Mouse (Mus musculus) CD8-positive naive resting alpha-beta T cell, adult 2 months (primary cell): Measurements from ENCODE around the gene Smc2.
"Not testable (repeated sequence)": the region's sequence is repeated elsewhere in the genome, so short reads cannot be mapped to it uniquely, and the experiment has no call there.

ENCODE experiments used
- DNase-seq, 2 experiments: peaks; one replicate each; pipeline ENCODE4 v3.0.0; 2022; ENCODE audit warnings: low read depth in 2 of 2, low spot score in 2 of 2

Gene Smc2

GRCm38 (mm10) chr4:52438886-52439664, at the start of gene Smc2:
Smc2 (plus strand) TSS chr4:52439243.
- DNase-seq, result peak; percentile 79 to 87

- DNase-seq, result no peak
Observed at GRCm38 (mm10) chr4:52411587-52411986, 27.5 kb upstream of the Smc2 start.

- no peak for DNase-seq
Observed at GRCm38 (mm10) chr4:52423653-52424052, 15.4 kb upstream of the Smc2 start.

GRCm38 (mm10) chr4:52429310-52430198, 9.5 kb upstream of the Smc2 start:
- no peak for DNase-seq

- not testable (repeated sequence) for DNase-seq
Observed at GRCm38 (mm10) chr4:52435551-52435950, 3.5 kb upstream of the Smc2 start.

GRCm38 (mm10) chr4:52438371-52438885, 615 bp upstream of the Smc2 start:
- DNase-seq, result no peak

GRCm38 (mm10) chr4:52459726-52460125, 20.7 kb downstream of the Smc2 start:
- DNase-seq, result no peak

- DNase-seq, result no peak
Observed at GRCm38 (mm10) chr4:52461321-52461720, 22.3 kb downstream of the Smc2 start.

- no peak for DNase-seq
Observed at GRCm38 (mm10) chr4:52473431-52473830, 34.4 kb downstream of the Smc2 start.

- DNase-seq, result no peak
Observed at GRCm38 (mm10) chr4:52487486-52487885, 48.4 kb downstream of the Smc2 start.

GRCm38 (mm10) chr4:52497144-52497543, 58.1 kb downstream of the Smc2 start, which contains the start of gene Vma21-ps:
Vma21-ps (minus strand) TSS chr4:52497244.
- not testable (repeated sequence) for DNase-seq

- no peak for DNase-seq
Observed at GRCm38 (mm10) chr4:52517580-52517979, 78.5 kb downstream of the Smc2 start.

GRCm38 (mm10) chr4:52519301-52519700, 80.3 kb downstream of the Smc2 start:
- no peak for DNase-seq

GRCm38 (mm10) chr4:52526464-52526863, 87.4 kb downstream of the Smc2 start:
- no peak for DNase-seq

- DNase-seq, result no peak
Observed at GRCm38 (mm10) chr4:52530636-52531035, 91.6 kb downstream of the Smc2 start.
